Mouse (Mus musculus) mesoderm, embryonic 11.5 days (tissue): Measurements from ENCODE around the gene Isy1.

Source experiments
- DNase-seq: peaks from one replicate; pipeline ENCODE4 v3.0.0-alpha.2; 2012; ENCODE audit warnings: low read depth, low spot score

The Isy1 gene

GRCm38 (mm10) chr6:87805448-87805847 is 33.1 kb downstream of the Isy1 start:
- no peak for DNase-seq

- no peak for DNase-seq
These were observed 33.7 kb downstream of the Isy1 start for GRCm38 (mm10) chr6:87804886-87805285.

- no peak for DNase-seq
These were observed 34.6 kb downstream of the Isy1 start for GRCm38 (mm10) chr6:87804036-87804435.

GRCm38 (mm10) chr6:87802462-87802861 is 36.1 kb downstream of the Isy1 start:
- DNase-seq = no peak

GRCm38 (mm10) chr6:87799576-87799975 is 39.0 kb downstream of the Isy1 start:
- no peak for DNase-seq

- DNase-seq = no peak
These were observed 41.3 kb downstream of the Isy1 start for GRCm38 (mm10) chr6:87797321-87797720.

- DNase-seq = no peak
These were observed 42.2 kb downstream of the Isy1 start for GRCm38 (mm10) chr6:87796251-87796880.

- DNase-seq = no peak
These were observed 43.0 kb downstream of the Isy1 start for GRCm38 (mm10) chr6:87795385-87796150.

- DNase-seq = no peak
These were observed 44.6 kb downstream of the Isy1 start for GRCm38 (mm10) chr6:87793821-87794510.

GRCm38 (mm10) chr6:87791826-87792225 is 46.8 kb downstream of the Isy1 start:
- no peak for DNase-seq

GRCm38 (mm10) chr6:87790779-87791480 is 47.7 kb downstream of the Isy1 start:
- DNase-seq = no peak

GRCm38 (mm10) chr6:87789791-87790190 is 48.8 kb downstream of the Isy1 start:
- no peak for DNase-seq

- no peak for DNase-seq
These were observed 49.6 kb downstream of the Isy1 start for GRCm38 (mm10) chr6:87788896-87789587.

- DNase-seq = no peak
These were observed 50.2 kb downstream of the Isy1 start for GRCm38 (mm10) chr6:87788266-87788895.

- DNase-seq = no peak
These were observed 51.3 kb downstream of the Isy1 start for GRCm38 (mm10) chr6:87787108-87787890.

- no peak for DNase-seq
These were observed 52.0 kb downstream of the Isy1 start for GRCm38 (mm10) chr6:87786621-87787020.

GRCm38 (mm10) chr6:87784033-87784432 is 54.6 kb downstream of the Isy1 start:
- DNase-seq = no peak

GRCm38 (mm10) chr6:87780546-87781301 is 57.9 kb downstream of the Isy1 start:
- no peak for DNase-seq
